Mouse (Mus musculus) CH12.LX (cell line): ENCODE measurements around the gene Scel. TPM values are rescaled to one million over a fixed set of nuclear protein-coding genes. Genes with fewer than 3 reads are reported as not detected.

Experiments
- DNase-seq: peaks from one replicate; pipeline ENCODE4 v3.0.0-alpha.2; 2013; ENCODE audit errors: extremely low read depth
- H3K27ac ChIP-seq: 2 replicates; pipeline ENCODE4 v1.5.1; 2012; ENCODE audit warnings: low read depth, mild to moderate bottlenecking, control low read depth, moderate library complexity; ENCODE audit not compliant: insufficient read depth
- H3K27me3 ChIP-seq: replicated peaks from 2 replicates; pipeline ENCODE3; 2012; ENCODE audit warnings: inconsistent platforms
- H3K36me3 ChIP-seq, 2 experiments: replicated peaks in 1 of 2; 2 replicates each; pipeline versions ENCODE3 to v1.6.1; 2012; ENCODE audit warnings: inconsistent platforms in 1 of 2, low read length in 1 of 2, mild to moderate bottlenecking in 1 of 2, mixed read lengths in 1 of 2, moderate library complexity in 1 of 2; ENCODE audit not compliant: control insufficient read depth in 1 of 2, insufficient read depth in 1 of 2
- H3K4me1 ChIP-seq, 2 experiments: 2 replicates each; pipeline ENCODE4 v1.6.1; 2012; ENCODE audit warnings: inconsistent platforms in 1 of 2, moderate library complexity in 1 of 2; ENCODE audit not compliant: insufficient read depth in 2 of 2, control insufficient read depth in 1 of 2
- H3K4me2 ChIP-seq: 2 replicates; pipeline ENCODE4 v1.6.1; 2012; ENCODE audit warnings: low read depth, mild to moderate bottlenecking, control low read depth; ENCODE audit not compliant: poor library complexity, insufficient read depth, severe bottlenecking
- H3K4me3 ChIP-seq, 3 experiments: fragments of 150-350 bp in 1 of 3; sonication (generic) in 1 of 3; replicated peaks in 1 of 3; 2 replicates each; pipeline versions ENCODE3 to v1.5.1; 2011 to 2012; ENCODE audit warnings: low read depth in 2 of 3, low read length in 2 of 3, mild to moderate bottlenecking in 2 of 3, moderate library complexity in 2 of 3, control low read depth in 1 of 3, improper control_type of control experiment in 1 of 3, inconsistent platforms in 1 of 3, mixed read lengths in 1 of 3; ENCODE audit not compliant: poor library complexity in 1 of 3
- H3K79me2 ChIP-seq: replicated peaks from 2 replicates; pipeline ENCODE4 v1.6.1; 2012; ENCODE audit warnings: mild to moderate bottlenecking, moderate library complexity; ENCODE audit not compliant: control insufficient read depth, poor library complexity, insufficient read depth, severe bottlenecking; ENCODE audit errors: extremely low read depth
- H3K9ac ChIP-seq: 2 replicates; pipeline ENCODE4 v1.6.1; 2012; ENCODE audit warnings: low read depth, mild to moderate bottlenecking, control low read depth, moderate library complexity; ENCODE audit not compliant: insufficient read depth
- H3K9me3 ChIP-seq: replicated peaks from 2 replicates; pipeline ENCODE3; 2012; ENCODE audit warnings: low read length, inconsistent platforms, mixed read lengths
- CTCF ChIP-seq, 2 experiments: IDR thresholded peaks in 1 of 2; conservative IDR thresholded peaks in 1 of 2; 2 replicates each; pipeline ENCODE4 v1.5.1; 2011 to 2012; ENCODE audit warnings: low read depth in 2 of 2, low read length in 2 of 2, improper control_type of control experiment in 1 of 2, inconsistent platforms in 1 of 2, mild to moderate bottlenecking in 1 of 2, moderate library complexity in 1 of 2
- E2F4 ChIP-seq: IDR thresholded peaks from 2 replicates; pipeline ENCODE4 v1.6.1; 2011; ENCODE audit warnings: low read depth, low read length, improper control_type of control experiment; ENCODE audit not compliant: insufficient replicate concordance
- GABPA ChIP-seq: IDR thresholded peaks from 2 replicates; pipeline ENCODE4 v1.6.1; 2012; ENCODE audit warnings: low read depth, low read length, improper control_type of control experiment, inconsistent platforms; ENCODE audit not compliant: insufficient replicate concordance
- IRF4 ChIP-seq: IDR thresholded peaks from 2 replicates; pipeline ENCODE4 v1.6.1; 2014; ENCODE audit warnings: low read depth, mild to moderate bottlenecking, inconsistent platforms, low read length, improper control_type of control experiment
- JUND ChIP-seq: conservative IDR thresholded peaks from 2 replicates; pipeline ENCODE4 v1.6.1; 2011; ENCODE audit warnings: low read depth, low read length, improper control_type of control experiment
- KAT2A ChIP-seq: IDR thresholded peaks from 2 replicates; pipeline ENCODE4 v1.6.1; 2012; ENCODE audit warnings: low read length, improper control_type of control experiment, inconsistent platforms; ENCODE audit not compliant: insufficient replicate concordance
- MAX ChIP-seq: IDR thresholded peaks from 2 replicates; pipeline ENCODE4 v1.6.1; 2011; ENCODE audit warnings: low read length, improper control_type of control experiment
- MXI1 ChIP-seq: IDR thresholded peaks from 2 replicates; pipeline ENCODE4 v1.6.1; 2011; ENCODE audit warnings: mild to moderate bottlenecking, low read depth, low read length, improper control_type of control experiment
- MYC ChIP-seq: IDR thresholded peaks from 2 replicates; pipeline ENCODE4 v1.6.1; 2011; ENCODE audit warnings: low read depth, mild to moderate bottlenecking, improper control_type of control experiment, low read length
- NRF1 ChIP-seq: IDR thresholded peaks from 2 replicates; pipeline ENCODE4 v1.6.1; 2014; ENCODE audit warnings: low read depth, mild to moderate bottlenecking, inconsistent platforms, low read length, improper control_type of control experiment, moderate library complexity
- PAX5 ChIP-seq: IDR thresholded peaks from 2 replicates; pipeline ENCODE4 v1.6.1; 2012; ENCODE audit warnings: low read length, inconsistent platforms, mixed read lengths
- RAD21 ChIP-seq: IDR thresholded peaks from 2 replicates; pipeline ENCODE4 v1.6.1; 2011; ENCODE audit warnings: low read depth, mild to moderate bottlenecking, low read length, improper control_type of control experiment, moderate library complexity
- SIN3A ChIP-seq: IDR thresholded peaks from 2 replicates; pipeline ENCODE4 v1.6.1; 2012; ENCODE audit warnings: low read length, improper control_type of control experiment, inconsistent platforms
- SMC3 ChIP-seq: IDR thresholded peaks from 2 replicates; pipeline ENCODE4 v1.6.1; 2011; ENCODE audit warnings: low read depth, low read length, improper control_type of control experiment
- TBP ChIP-seq: conservative IDR thresholded peaks from 2 replicates; pipeline ENCODE4 v1.6.1; 2011; ENCODE audit warnings: low read depth, low read length, improper control_type of control experiment
- TCF12 ChIP-seq: IDR thresholded peaks from 2 replicates; pipeline ENCODE4 v1.6.1; 2014; ENCODE audit warnings: low read depth, mild to moderate bottlenecking, inconsistent platforms, low read length, improper control_type of control experiment
- UBTF ChIP-seq: IDR thresholded peaks from 2 replicates; pipeline ENCODE4 v1.6.1; 2012; ENCODE audit warnings: low read depth, mild to moderate bottlenecking, inconsistent platforms, low read length, improper control_type of control experiment, moderate library complexity
- ZC3H11A ChIP-seq: IDR thresholded peaks from 2 replicates; pipeline ENCODE4 v1.6.1; 2012; ENCODE audit warnings: low read depth, mild to moderate bottlenecking, inconsistent platforms, low read length, improper control_type of control experiment
- ZNF384 ChIP-seq: IDR thresholded peaks from 2 replicates; pipeline ENCODE4 v1.6.1; 2012; ENCODE audit warnings: low read depth, low read length, improper control_type of control experiment, inconsistent platforms
- dilution Hi-C: fragments of 300-500 bp; cut with MboI; formaldehyde crosslinking; loops from 2 replicates; pipeline ENCODE4 v1.14.3; 2020; ENCODE audit warnings: low sequenced_read_pairs; ENCODE audit not compliant: extremely low pct_unique_long_range_greater_than_20kb, extremely low pct_ligation_motif_present
- in situ Hi-C: fragments of 300-500 bp; cut with MboI; formaldehyde crosslinking; loops from 3 replicates; pipeline ENCODE4 v1.14.3; 2019; ENCODE audit warnings: low sequenced_read_pairs, low pct_ligation_motif_present, low pct_unique_long_range_greater_than_20kb, mixed read lengths
- polyA plus RNA-seq: library from polyadenylated mRNA; unstranded; fragments of >175 nt; gene quantifications from 2 replicates; pipeline ENCODE4 v1.2.1, GENCODE M21; 2012; ENCODE audit warnings: low read depth; ENCODE audit not compliant: insufficient read length
- total RNA-seq, 2 experiments: library from RNA; depleted of rRNA; stranded (reverse); fragments of 300-350 nt in 1 of 2; fragments of >200 nt in 1 of 2; gene quantifications; 2 replicates each; pipeline ENCODE4 v1.2.3; 2012 to 2014

Scel gene
- total and polyA plus RNA-seq, 3 experiments, result 0.04 to 0.31 (median 0.31) TPM

- no peak overlapping the region for H3K27ac ChIP-seq
- DNase-seq, result peak; percentile 61
- TF ChIP-seq RAD21 (peak; percentile 90), UBTF (no peak), SMC3 (peak; percentile 80), MYC (0 out of 2 replicates have a peak, but pooled peaks have one; percentile 65), CTCF (conservative IDR thresholded peaks at IDR 0.05 in 1 of 2, IDR thresholded peaks at IDR 0.05 in 1 of 2; ENCODE audit: low read depth in 2 of 2, low read length in 2 of 2) (peak; percentile 24 to 84; a peak in 2 of 4 replicates), IRF4 (0 out of 2 replicates have a peak, but pooled peaks have one; percentile 21), ZC3H11A (peak; percentile 30; the same call in 1 of the 2 replicates), PAX5 (no peak), MAX (peak; percentile 62; the same call in 1 of the 2 replicates), ZNF384 (0 out of 2 replicates have a peak, but pooled peaks have one; percentile 20), MXI1 (peak; percentile 47; the same call in 1 of the 2 replicates)
- in situ Hi-C loops, result loop anchor here (10.0 kb wide), 1 partner anchor 264 kb away; no protein-coding TSS in a partner anchor
- no peaks in the 10 kb centered on the region for H3K27me3 ChIP-seq
- peaks cover 16% of the 10 kb centered on the region for H3K9me3 ChIP-seq
- peak overlapping the region; percentile 7; the same call in 1 of the 2 replicates for H3K4me2 ChIP-seq
- H3K79me2 ChIP-seq, result no peaks in the 10 kb centered on the region
- H3K36me3 ChIP-seq, result no peaks in the 10 kb centered on the region
- no peak overlapping the region for H3K9ac ChIP-seq
- no peak overlapping the region for H3K4me3 ChIP-seq
- peaks cover 11 to 37% of the 10 kb centered on the region in 2 experiments for H3K4me1 ChIP-seq
- dilution Hi-C loops, result no loop called here
Measured at GRCm38 (mm10) chr14:103488659-103489058, 24.5 kb upstream of the Scel start.

GRCm38 (mm10) chr14:103498199-103498598, 14.9 kb upstream of the Scel start:
- Histone ChIP-seq H3K4me1 (no peaks in the 10 kb centered on the region), H3K36me3 (no peaks in the 10 kb centered on the region), H3K4me2 (no peak overlapping the region), H3K27ac (no peak overlapping the region), H3K9ac (no peak overlapping the region), H3K27me3 (no peaks in the 10 kb centered on the region), H3K4me3 (no peak overlapping the region), H3K79me2 (no peaks in the 10 kb centered on the region), H3K9me3 (peaks cover 2% of the 10 kb centered on the region)
- dilution Hi-C loops, result no loop called here
- DNase-seq, result no peak
- in situ Hi-C loops, result no loop called here
- TF ChIP-seq JUND (no peak), PAX5 (no peak), ZNF384 (no peak), TCF12 (no peak), ZC3H11A (no peak), NRF1 (no peak), TBP (no peak), UBTF (no peak), E2F4 (no peak), SIN3A (no peak), GABPA (no peak), KAT2A (no peak)
